Mouse (Mus musculus) spleen, postnatal 4 days (tissue): ENCODE data around the gene 1700015G11Rik.

ENCODE experiments used
- DNase-seq, 2 experiments: peaks; one replicate each; pipeline ENCODE4 v3.0.0; 2022; ENCODE audit warnings: low spot score in 2 of 2

The 1700015G11Rik gene

DNA sequence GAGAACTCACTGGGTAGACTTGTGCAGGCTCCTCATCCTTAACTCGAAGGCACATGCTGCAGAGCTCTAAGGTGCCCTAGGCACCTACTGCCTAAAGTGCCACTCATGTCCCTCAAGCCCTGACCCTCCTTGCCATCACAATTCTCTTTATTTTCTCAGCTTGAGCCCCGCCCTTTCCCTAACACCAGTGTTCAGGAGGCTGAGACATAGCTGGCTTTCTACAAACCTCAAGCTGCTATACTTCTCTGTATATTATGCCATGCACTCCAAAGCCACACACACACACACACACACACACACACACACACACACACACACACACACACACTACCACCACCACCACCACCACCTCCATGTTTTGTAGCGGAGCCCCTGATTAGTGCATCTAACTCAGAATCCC is at the start of gene 1700015G11Rik:
Gene 1700015G11Rik, minus strand, starts transcription at position 101 of the 400 bp plus-strand sequence.
- no peak for DNase-seq

DNA sequence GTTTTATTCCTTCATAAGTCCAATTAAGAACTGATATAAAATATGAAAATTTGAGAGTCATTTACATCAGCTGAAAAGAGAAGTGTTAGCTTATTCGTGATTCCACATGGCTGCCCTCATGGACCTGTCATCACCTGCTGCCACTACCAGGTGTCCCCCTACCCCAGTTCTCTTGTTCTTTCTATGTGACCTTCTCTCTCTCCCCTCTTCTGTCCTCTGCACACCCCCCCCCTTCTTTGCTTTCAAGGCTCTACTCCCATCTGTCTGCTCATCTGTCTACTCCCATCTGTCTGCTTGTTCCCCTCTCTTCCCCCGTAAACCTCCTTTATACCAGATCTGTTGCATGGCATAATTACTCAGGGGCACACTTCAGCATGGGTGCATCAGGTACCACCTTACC is 41.4 kb upstream of the 1700015G11Rik start:
- DNase-seq: no peak

DNA sequence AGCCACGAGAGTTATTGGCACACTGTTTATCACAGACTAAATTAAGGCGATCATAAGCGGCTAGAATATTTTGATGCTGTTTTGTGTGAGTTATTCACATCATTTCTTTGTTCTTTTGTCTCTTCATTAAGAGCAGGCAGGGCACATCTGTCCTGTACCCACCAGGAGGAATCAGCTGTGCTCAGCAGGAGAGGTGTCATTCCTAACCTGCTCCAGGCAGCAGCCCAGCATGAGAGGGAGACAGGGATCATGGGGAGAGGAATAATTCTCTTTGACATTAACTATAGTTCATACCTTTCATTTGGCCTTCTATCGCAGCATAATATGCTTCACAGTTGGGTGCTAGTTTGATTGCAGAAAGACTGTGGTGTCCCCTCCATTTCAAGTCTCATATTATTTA is 40.7 kb upstream of the 1700015G11Rik start:
- DNase-seq: no peak

DNA sequence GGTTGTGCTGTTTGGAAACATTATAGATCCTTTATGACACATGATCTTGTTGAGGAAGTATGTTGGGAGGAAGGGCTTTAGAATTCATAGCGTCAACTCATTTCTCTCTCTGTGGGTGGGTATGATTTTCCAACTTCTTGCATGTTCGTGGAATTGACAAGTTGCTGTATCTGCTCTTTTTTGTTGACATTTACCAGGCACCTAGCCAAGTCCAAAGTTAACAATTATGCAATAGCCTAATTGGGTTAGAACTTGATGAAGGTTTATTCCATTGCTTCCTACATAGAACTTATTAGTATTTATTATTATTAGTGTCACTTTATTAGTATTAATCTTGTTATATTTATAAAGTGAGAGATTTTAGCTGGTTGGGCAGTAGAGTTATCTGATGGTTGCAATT is 40.3 kb upstream of the 1700015G11Rik start:
- DNase-seq: no peak

DNA sequence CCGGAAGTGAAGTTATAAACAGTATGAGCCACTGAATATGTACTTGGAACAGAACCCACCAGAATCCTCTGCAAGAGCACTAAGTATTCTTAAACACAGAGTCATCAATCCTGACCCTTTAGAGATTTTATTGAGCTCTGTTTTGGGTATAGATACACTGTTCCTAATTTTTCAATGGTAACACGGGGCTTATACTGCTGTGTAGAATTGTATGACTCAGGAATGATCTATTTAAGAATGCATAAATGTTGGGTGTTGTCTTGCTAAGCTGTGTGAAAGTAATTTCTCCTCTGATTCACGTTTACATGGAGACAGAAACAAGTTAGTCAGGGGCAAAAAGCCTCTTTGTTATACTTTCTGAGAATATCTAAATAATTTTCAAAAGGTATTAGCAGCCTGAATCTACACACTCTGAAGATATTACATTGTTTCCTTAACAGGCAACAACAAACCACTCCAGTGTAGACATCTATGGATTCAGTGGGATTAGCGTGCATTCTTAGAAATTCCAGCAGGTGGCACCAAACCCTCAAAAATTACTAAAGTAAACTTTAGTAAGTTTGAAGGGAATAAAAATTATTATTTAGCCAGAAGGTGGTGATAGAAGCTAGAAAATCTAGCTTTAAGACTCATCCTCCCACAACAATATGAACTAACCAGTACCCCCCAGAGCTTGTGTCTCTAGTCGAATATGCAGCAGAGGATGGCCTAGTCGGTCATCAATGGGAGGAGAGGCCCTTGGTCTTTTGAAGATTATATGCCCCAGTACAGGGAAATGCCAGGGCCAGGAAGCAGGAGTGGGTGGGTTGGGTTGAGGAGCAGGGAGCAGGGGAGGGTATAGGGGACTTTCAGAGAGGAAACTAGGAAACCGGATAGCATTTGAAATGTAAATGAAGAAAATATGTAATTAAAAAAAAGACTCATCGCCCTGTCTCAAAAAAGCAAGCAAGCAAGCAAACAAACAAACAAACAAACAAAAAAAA is 22.4 kb upstream of the 1700015G11Rik start:
- no peak for DNase-seq

DNA sequence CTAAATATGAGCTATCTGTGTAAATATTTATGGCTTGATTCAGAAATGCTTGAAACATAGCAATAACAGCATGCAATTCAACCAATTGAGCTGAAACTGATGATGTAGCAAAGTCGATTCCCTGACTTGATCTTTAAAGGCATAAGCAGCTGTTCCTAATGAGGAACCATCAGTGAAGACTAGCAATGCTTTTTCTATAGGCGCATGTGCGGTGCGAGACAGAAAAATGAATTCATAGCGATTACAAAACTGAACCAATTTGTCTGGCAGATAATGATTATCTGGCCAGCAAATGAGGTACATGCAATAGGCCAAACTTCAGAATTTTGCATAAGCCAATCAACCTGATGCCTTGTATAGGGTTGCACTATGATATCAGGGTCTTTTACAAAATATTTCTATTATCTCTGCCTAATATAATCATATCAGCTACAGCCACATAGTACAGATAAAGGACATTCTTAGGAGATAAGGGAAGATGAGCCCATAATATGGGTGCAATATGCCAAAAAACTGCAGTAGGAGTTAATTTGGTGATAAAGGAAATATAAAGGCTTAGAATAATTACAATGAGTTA is 8.6 kb upstream of the 1700015G11Rik start:
- DNase-seq: no peak

DNA sequence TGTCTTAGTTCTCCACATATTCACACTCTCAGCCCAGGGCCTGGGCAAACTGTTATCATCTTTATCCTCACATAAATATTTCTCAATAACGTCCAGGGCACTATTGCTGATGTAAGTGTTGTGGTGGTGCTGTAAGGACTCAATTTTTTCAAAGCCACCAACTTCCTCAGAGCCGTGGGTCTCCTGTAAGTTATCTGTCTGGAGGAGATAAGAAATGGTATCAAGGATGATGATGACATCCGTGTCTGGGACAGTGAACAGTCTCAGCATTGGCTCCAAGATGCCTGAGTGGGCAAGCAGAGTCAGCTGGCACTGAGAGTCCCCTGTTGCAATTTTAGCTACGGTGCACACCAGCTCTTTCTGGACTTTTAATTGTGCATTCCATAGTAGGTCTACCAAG is 6.5 kb upstream of the 1700015G11Rik start:
- no peak for DNase-seq

DNA sequence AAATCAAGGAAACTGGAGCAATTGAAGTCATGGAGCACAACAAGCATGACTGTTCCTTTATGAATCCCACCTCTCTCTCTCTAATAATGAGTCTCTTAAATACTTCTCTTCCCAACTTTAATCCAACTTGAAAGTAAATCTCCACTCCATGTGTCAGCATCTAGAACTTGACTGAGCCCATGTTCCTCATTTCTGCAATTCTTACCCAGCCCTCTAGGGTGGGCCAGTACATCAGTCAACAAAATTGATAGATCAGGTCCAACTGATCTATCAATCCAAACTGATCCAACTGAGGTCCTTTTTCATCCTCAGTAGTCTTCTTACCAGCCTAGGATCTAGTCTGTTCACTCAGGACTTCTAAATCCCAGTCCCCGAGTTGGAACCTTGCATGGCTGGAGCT is 348 bp downstream of the 1700015G11Rik start:
- no peak for DNase-seq

DNA sequence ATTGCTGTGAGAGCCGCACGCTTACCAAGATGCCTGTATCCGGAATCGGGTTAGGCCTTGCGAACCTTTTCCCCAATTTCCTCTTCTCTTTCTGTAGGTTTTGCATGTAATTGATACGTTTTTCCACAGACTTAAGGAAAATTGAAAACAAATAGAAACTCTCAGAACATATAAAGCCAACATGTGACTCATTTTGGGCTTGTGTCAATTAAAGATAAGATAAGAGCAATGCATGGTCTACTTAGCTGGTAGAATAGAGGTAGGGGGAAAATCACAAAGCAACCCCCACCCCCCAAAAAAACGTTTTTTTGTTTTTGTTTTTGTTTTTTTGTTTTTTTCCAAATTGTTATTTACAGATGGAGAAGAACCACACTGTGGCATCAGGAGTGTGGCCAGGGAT is 2.1 kb downstream of the 1700015G11Rik start:
- DNase-seq: no peak

DNA sequence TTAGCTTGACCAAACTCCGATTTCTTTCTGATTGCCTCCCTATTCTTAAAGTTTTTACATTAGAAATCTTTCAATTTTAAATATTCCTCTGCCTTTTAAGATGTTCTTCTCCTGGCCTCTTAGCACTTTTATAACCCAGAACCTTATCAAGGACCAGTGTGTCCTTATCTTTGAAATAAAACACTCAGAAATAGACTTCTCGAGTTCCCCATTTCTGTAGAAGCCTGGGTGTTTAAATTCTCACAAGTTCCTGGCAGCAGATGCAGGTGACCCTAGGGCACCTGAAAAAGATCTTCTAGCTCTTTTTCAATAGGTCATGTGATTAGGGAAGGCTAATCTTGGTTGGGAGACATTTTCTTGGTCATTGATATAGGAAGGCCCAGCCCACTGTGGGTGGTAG is 8.4 kb downstream of the 1700015G11Rik start:
- no peak for DNase-seq

DNA sequence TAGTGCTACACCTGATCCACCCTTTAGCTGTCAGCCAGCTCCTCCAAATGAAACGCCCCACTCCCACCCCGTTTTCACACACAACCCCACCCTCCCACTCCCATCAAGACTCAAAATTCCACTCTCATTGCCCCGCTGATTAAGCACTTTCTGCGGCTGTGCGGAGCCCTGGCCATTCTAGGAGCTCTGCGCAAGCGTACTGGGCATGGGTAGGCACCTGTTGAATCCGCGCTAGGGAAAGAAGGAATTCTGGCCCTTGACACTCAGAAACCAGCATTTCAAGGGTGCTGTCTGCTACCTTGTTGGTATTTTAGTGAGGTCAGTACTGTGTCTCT is 9.3 kb downstream of the 1700015G11Rik start:
- DNase-seq: no peak

DNA sequence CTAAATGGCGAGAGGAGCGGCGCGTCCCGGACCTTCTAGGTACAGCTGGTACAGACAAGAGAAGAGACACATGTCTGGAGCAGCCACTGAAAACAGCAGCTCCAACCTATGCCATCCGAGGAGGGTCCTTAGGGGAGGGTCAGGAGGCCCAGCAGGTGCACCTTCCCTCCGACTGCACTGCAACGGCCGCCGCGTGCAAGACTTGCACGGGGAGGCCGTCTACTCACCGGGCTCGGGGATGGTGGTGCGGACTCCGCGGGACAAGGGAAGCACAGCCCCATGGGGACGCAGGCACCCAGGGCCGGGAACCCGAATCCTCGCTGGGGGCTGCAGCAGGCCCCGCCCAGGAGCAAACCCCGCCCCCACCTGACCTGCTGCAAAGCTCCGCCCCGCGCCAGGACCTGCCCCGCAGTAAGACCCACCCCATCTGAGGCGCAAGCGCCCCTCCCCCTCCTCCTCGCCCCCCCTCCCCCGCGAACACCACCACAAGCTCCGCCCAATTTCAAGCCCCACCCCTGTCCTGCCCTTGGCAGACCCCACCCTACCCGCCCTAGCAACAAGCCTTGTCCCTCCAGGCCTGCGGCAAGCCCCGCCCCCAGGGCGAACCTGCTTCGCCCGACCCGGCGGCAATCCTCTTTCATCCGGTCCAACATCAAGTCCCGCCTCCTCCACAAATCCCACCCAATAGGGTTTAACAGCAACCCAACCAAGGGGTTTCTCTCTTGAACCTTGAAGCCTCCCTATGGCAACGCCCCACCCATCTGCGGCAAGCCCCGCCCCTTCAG is 9.8 kb downstream of the 1700015G11Rik start, which contains the start of gene Svip:
Gene Svip, minus strand, starts transcription at position 508 of the 785 bp plus-strand sequence.
- DNase-seq: peak; percentile 89 to 90

DNA sequence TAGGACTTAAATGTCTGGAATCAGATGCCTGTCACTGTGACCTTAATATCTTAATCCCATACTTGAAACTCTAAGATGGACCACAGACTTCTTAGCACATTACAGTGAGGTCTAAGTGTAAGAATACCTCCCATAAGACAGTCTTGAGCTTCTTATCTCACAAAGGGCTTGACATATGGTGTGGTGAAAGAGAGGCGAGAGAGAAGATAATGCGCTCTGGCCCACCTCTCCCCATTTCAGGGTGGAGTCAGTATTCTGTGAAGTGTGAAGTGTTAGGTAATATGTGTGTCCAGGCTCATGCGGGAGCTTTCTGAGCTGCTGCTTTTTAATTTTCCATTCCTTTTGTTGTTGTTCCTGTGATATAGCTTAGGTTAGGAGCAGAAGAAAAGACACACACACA is 24.5 kb downstream of the 1700015G11Rik start:
- DNase-seq: peak in 1 of 2 experiments; percentile 41

DNA sequence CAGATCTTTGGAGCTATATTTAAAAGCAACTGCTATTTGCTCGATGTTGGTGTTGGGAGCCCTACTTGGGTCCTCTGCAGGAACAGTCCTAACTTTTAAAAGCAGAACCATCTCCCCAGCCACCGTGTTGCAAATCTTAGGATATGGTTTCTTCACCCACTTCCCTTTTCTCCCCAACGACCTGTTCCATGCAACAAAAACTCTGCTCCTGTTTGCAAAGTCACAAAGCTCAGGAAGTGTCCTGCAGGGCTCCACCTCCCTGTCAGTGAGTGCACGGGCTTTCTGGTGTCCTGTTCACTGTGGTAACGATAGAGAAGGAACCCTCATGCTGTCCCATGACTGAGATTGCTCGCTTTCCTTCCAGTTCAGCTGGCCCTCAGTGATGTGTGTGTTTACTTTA is 28.6 kb downstream of the 1700015G11Rik start:
- no peak for DNase-seq

DNA sequence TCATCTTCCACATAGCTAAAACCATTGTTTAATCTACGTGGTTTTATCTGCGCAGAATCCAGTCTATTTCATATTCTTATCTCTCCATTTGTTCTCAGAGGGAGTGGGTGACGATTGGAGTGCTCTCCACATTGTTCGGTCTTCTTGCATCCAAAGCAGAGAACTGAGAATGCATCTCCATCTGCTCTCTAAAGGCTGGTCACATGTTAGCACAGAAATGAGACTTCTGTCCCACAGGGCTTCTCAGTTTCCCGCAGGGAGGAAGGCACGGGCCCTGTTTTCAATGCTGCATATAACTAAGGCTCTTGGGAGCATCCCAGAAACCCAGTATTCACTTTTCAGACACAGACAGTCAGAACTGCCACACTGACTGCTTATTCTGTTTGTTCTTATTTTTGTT is 29.8 kb downstream of the 1700015G11Rik start:
- no peak for DNase-seq

DNA sequence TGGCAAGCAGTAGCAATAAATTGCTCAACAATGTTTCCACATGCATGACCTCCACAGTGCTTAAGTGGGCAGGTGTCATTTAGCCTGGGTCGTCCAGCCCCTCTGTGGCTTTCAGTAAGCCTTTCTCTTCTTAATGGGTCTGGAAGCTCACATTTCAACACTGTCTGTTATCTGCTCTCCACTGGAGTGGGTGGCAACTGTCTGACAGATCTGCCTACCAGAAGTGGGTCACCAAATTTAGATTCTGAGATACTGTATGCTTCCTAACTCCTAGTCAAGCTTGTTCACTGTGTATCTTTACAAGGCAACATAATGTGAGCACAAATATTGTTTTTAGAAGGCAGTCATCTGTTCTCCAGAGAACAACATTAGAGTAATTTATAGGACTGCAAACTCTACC is 33.2 kb downstream of the 1700015G11Rik start:
- DNase-seq: no peak

DNA sequence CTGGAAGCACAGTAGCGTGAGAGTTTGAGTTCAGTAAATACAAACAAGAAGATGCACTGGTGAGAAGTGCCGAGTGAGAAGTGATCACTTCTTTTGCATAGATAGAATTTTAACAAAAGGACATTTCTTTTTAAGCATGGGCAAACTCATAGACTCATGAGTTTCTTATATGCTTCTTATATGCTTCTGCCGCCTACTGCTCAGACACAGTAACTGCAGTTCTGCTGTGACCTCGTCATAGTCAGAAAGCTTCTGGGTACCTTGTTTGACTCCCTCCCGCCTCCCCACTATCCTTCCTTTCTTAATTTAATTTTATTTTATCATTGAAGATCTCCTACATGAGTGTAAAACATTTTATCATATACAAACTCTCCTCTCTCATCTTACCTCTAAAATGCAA is 36.3 kb downstream of the 1700015G11Rik start:
- no peak for DNase-seq

DNA sequence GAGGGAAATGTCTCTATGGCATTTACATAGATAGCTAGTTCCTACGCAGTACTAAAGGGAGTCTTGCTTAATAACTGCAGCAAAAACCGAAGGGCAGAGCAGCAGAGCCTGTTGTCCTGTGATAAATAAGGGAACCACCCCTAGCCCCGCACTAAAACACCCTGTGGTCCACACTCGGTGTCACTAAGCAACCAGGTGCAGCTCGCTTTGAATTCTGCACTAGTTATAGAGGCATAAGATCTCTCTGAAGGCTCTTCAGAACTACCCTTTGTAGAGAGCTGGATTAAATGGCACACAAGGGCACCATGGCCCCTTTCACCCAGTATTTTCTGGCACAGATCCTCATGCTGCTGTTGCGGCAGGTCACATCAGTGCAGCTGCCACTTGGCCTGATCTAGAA is 40.3 kb downstream of the 1700015G11Rik start:
- DNase-seq: no peak

DNA sequence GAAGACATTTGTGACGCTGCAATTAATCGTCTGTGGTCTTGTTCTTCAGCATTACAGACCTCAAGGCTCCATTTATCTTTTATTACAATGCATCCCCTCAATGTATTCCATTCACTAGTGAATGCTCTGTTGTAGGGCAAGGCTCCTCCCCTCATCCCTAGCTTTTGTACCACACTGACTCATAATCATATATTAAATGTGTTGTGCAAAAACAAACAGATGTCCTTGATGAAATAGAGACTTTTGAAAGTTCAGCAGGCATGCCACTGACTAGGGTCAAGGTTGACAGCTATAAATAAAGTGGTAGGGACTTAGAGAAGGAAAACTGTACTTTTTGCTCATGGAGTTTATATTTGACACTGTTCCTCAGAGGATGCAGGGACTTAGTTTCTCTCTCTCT is 42.0 kb downstream of the 1700015G11Rik start:
- no peak for DNase-seq

DNA sequence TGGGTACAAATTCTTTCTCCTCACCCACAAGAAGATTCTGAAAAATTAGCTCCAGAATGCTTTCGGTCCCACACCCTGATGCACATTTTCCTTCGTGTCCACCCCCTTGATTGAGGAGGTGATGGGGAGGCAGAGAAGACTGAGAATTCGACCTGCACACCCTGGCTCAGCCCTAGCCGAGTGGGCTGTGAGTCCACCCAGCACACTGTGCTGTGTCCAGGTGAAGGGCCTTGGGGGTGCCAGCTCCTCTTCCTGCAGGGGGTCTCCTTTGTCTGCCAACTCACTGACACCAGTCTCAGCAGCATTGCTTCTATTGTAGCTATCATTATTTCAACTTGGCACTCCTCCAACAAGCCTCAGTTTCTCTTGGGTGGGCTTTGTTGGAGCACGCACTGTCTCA is 42.4 kb downstream of the 1700015G11Rik start:
- DNase-seq: no peak

DNA sequence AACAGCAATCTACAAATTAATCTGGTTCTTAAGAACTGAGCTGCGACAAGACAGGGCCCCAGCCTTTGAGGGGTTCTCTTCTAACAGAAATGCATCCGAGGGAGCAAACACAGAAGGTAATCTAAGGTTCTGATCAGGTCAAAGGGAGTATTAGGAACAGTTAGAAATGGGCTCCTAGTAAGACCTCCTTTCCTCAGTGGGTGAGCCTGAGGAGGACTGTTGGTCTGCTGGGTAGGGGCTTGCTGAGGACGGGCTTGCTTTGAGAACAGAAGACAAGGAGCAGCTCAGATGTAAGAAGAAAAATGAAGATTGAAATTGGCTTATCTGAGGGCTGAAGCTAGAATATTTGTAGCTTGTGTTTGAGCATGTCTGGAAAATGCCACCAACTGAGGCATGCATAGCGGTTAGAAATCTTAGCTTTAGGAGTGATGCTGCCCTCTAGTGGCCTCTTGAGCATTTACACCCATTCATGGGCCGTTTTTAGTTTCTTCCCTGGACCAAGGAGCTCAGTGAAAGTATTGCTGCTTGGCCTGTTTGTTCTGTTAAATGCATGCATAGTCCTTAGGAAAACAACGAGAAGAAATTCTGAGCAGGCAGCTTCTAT is 43.2 kb downstream of the 1700015G11Rik start:
- DNase-seq: no peak

DNA sequence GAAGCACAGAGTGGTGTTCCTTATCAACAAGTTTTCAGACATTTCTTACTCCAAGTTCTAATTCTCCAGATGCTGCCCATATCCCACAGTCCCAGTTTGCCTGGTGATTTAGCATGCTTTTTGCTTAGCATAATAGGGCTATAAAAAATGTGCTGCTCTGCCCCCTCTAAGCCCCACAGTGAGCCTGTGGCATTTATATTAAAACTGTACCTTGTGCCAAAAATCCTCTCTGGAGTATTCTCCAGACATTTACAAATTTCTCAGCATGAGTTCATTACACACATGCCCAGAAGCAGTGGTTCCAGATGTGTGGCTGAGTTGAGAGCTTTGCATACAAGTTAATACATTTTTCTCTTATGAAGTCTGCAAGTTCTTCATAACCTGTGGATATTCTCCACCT is 46.1 kb downstream of the 1700015G11Rik start:
- DNase-seq: no peak
